In genomic region chr2:156658221-156658620, GRCm38 (mm10) we compare ENCODE assay signal across 10 mouse cellular contexts.
"Had no signal": no experiment of that assay in that cellular context is flagged by ENCODE, and none has a peak within 500 bp of the region (broad histone marks: within the 10 kb centered on the region; RNA-seq: fewer than 3 reads in every experiment).

No protein-coding gene starts in this region.

- DNase-seq: kidney, adult 8-10 months; kidney, postnatal 10 days; kidney, postnatal 36 days; liver, postnatal 0 days; lung, embryonic 14.5 days; retina, postnatal 1 day; right cerebral cortex, postnatal 25 days; spleen, adult 18-20 months; thymus, adult 18-20 months; thymus, postnatal 36 days had no signal
